Mouse (Mus musculus): ENCODE measurements around the gene Mast3. TPM values are rescaled to one million over a fixed set of nuclear protein-coding genes. Genes with fewer than 3 reads are reported as not detected.

The Mast3 gene
- total RNA-seq, 2 experiments from 2014 or later = 12.3 to 14.6 TPM

DNA sequence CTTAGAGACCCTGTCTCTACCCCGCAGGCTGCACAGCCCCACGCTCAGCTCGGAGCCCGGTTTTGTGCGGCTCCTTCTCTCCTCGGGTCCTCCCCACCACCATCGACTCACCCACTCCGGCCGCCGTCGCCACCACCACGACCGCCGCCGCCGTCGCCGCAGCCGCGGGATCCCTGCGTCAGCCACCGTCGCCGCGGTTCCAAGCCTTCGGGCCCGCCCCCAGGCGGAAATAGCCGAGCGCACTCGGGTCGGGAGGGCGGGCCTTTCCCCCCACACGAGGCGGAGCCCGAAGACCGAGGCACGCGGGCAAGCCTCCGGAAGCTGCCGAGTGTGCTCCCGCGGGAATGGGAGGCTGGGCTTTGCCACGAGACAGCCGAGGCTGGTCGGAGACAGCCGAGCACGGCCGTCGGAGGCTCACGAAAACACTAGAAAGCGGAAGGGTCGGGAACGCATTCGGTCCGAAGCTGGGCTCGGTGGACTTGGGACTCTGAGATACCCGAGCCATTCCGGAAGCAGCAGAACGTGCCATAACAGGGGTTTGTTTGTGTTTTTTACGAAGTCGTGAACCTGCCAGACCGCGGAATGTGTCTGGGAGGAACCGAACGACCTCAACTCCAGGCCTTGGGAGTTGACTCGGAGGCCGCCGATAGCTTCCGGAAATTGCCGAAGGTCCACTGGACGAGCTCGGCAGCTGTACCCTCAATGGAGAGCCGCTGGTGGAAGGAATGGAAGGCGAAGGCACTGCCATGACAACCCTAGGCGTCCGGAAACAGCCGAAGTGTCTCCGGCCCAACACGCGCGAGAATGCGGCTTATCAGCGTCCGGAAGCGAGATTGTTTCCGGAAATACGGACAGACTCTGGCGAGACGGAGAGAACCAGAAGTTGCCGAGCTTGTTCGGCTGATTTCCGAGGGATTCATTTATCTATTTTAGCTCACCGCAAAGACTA lies 28.1 kb downstream of the Mast3 start, which contains the start of gene Pik3r2:
TSS of gene Pik3r2 (minus strand) at position 218 of the 949 bp plus-strand sequence.
- peak; percentile 99 for DNase-seq (ENCODE audit: low spot score in 2 of 2)

DNA sequence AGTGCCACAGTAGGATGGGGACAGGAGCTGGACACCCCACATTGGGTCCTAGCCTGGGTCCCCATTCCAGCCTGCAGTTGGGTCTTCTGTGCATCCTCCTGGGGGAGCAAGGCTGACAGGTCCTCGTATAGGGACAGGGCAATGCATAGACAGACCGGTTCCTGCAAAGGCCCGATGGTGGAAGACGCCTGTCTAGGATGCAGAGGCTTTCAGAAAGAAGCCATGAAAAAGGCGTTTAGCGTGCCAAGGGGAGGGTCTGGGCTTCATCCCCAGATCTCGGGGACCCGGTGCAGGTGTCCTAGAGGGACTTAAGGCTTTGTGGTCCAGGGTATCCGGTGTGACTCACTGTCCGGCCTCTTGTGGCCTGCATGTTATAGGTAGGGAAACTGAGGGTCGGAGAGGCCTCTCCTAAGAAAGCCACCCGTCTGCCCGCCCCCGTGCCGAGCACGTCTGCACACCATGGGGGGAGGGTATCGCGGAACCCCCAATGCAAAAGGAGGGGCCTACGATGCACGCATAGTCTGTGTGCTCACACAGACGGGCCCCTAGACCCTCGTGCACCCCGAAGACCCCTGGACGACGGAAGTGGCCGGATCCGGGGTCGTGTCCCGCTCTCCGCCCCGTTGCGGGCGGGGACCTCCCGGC lies 28.9 kb downstream of the Mast3 start:
- peak in 1 of 2 experiments; percentile 37 for DNase-seq (ENCODE audit: low spot score in 2 of 2)

DNA sequence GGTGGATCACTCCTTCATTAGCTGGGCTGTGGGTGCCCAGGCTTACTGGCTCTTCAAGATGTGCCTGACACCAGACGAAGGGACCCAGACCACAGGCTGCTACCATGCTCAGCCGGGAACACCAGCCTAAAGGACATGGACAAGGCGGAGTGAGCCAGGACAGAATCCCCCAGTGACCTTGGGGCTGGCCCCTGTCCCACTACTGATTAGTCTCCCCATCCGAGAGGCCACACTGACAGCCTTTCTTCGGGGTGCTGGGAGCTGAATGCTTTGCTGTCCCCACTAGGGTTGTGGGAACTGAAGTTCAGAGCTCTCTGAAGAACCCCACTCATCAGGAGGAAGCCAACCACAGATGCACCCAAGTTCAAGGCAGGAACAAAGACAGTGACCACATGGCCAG lies 29.6 kb downstream of the Mast3 start:
- DNase-seq (ENCODE audit: low spot score in 2 of 2) = peak in 1 of 2 experiments; percentile 53

DNA sequence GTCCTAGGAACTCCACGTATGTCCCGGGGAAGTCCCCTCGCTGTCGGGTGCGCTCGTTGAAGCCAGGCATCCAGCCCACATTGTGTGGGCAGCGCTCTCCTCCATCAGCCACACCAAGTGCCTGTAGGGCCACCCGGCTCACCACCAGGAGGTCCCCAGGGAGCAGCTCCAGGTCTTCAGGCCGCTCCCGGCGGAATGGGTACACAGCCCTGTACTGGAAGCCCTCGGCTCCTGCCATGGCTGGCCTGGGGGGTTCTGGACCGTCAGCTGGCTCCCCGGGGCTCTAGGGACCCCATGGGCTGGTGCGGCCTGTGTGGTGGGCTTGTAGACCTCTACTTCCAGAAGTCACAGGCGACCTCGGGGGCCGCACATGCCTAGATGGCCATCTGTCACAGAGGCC lies 30.1 kb downstream of the Mast3 start:
- DNase-seq (ENCODE audit: low spot score in 2 of 2) = peak in 1 of 2 experiments; percentile 37

DNA sequence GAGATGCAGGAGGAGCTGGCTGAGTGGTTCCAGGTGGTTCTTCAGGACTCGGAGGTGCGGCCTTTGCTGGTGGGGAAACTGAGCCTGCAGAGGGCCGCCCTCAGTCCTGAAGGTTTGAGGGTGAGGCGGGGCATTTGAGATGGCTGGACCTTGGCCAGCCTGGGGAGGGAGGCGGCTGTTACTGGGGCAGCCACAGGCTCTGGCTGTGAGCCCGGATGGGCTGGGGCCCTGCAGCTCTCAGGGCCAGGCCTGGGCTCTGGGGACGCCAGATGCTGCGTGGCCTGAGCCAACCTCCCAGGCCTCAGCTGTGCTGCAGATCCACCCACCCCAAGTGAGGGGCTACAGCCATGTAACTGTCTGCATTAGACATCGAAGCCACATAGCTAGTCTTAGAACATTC lies 31.0 kb downstream of the Mast3 start:
- DNase-seq (ENCODE audit: low spot score in 2 of 2) = peak; percentile 83 to 92

DNA sequence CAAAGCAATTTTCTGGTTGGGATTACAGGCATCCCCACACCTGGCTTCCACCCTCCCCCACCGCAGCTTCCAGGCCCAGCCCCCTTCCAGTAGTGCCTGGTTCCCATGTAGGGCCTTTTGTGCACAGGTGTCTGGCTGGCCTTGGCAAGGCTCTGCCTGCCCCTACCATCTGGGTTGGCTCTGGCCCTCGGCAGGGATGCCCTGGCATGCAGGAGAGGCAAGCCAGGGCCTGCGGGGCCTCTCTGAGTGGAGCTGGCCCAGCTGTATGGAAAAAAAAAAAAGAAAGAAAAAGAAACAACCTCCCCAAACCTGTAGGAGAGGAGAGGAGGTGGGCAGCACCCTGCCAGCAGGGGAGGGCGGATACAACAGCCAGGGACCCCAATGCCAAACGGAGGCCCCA lies 31.4 kb downstream of the Mast3 start:
- DNase-seq (ENCODE audit: low spot score in 2 of 2) = peak in 1 of 2 experiments; percentile 37

DNA sequence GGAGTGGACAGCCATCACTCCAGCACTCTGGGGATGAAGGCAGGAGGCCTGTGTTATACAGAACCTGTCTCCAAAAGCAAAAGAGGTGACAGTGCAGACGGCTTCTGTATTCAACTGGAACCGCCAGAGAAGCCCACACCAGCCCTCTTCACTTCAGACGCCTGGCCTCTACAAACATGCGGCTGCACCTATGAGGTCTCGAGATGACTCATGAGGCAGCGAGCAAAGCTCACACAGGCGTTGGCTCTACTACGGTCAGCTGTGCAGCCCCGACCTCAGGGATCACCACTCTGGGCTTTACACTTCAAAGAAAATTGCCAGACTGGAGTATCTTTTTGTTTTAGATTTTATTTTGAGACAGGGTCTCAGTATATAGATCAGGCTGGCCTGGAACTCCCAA lies 32.0 kb downstream of the Mast3 start:
- no peak for DNase-seq (ENCODE audit: low spot score in 2 of 2)

DNA sequence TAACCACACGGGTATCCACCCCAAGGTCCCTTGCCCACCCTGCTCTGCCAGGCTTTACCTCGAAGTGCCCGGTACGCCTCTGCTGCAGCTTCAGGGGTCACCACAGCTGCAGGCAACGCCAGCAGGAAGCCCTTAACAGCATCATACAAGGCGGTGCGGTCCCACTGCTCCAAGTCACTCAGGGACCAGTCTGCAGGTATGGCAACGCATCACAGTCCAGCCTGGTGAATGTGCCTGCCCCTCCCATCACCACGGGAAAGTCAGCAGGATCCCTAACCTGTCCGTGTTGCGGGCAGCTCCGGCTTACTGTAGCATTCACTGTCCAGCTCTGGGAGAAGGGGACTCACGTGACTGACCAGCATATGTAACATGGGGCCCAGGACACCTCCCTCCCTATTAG lies 32.8 kb downstream of the Mast3 start:
- DNase-seq (ENCODE audit: low spot score in 2 of 2) = peak in 1 of 2 experiments; percentile 16

DNA sequence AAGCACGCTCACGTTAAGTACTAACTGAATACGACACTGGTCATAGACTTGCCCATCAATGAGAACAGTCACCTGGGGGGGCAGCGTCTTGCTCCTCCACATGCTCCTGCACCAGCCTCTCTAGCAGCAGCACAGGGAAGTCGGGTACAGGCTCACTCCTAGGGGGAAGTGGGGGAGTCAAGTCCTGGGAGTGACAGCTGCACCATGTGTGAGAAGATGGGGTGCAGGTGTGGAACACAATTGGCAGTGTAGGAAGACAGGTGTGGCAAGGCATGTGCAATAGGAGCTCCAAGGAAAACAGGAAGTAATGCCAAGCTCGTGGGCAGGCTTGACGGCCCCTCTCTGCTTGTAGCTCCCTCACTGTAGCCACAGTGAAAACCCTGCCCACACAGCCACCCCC lies 33.6 kb downstream of the Mast3 start:
- DNase-seq (ENCODE audit: low spot score in 2 of 2) = no peak

DNA sequence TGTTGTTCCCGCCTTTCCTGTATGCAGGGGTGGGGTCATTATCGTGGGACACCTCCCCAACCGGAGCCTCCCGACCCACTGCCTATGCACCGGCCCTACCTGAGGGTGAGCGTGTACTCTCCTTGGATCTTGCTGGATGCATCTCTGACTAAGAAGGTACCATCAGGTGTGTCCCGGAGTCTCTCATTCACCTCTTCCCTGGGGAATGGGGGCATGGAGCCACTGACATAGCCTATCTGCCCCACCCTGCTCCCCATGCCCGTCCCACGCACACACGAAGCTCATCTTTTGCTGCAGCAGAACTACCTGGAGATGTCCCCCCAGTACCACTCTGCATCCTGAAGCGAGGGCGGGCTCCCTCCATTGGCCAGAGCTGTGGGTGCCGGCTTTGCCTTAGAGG lies 34.1 kb downstream of the Mast3 start:
- DNase-seq (ENCODE audit: low spot score in 2 of 2) = no peak

DNA sequence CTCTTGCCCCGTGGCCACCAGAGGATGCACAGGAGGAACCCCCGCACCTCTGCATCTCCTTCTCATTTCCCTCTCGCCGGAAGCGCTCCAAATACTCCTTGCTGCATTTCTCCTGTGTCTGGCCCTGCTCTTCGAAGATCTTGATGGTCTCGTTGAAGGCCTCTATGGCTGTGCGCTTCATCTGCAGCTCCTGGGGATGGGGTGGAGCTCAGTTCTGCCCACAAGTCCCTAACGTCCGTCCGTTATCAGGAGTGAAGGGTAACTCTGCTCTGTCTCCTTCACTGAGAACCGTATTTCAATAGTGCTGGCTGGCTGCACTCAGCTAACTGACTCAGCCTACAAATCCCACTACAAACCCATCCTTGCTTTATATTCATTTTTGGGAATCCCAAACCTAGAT lies 35.0 kb downstream of the Mast3 start:
- DNase-seq (ENCODE audit: low spot score in 2 of 2) = no peak

DNA sequence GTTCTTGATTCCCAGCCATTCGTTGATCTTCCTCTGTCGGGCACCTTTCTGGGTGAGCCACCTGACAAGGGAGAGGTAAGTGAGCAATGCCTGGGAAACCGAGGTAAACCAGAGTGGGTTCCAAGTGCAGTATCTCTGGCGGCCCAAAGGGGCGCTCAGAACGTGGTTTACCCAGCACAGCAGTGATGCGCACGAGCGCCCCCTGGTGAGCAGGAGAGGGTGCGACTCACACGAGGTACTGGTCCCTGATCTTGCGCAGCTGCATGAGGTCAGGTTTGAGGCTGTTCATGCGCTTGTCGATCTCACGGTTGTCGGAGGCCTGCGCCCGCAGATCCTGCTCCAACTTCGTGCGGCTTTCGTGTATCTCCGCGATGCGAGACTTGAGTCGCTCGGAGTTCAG lies 35.5 kb downstream of the Mast3 start:
- DNase-seq (ENCODE audit: low spot score in 2 of 2) = peak; percentile 96 to 97

DNA sequence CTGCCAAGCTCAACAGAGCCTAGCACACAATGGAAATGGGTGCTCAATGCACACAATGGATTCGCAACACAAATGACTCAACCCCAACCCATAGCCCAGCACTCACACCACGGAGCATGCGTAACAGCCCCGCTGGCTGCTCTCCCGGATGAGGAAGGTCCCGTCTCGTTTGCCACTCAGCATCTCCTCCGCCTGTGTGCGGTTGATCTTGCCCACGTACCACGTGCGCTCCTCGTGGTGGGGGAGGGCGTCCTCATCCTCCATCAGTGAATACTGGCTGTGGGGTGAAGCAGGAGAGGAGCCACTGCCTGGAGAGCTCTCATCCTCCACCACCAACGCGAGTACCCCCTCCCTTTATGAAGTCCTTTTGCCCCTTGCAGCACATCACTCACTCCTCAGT lies 35.9 kb downstream of the Mast3 start:
- peak in 1 of 2 experiments; percentile 36 for DNase-seq (ENCODE audit: low spot score in 2 of 2)

DNA sequence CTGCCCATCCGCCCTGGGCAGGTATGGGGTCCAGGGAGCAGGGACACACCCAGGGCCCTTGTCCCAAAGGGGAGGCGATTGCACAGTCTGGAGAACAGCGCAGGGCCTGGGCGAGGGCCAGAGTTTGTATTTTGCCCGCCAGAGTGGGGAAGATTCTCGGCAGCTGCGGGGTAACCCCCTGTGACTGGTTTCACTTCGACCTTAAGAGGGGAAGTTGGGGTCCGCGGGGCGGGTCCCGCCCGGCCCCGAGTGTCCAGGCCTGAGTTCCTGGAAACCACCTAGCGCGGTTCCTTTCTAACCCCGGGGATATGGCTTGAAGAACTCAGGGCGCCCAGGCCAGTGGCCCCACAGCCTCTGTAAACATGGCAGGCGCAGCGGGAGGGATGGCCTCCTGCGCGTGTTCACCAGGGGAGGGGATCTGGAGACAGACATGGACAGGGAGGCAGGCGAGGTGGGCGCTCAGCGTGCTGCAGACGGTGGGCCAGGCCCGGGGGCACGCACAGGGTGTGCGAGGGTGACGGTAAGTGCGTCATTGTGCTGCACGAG lies 36.5 kb downstream of the Mast3 start:
- no peak for DNase-seq (ENCODE audit: low spot score in 2 of 2)

DNA sequence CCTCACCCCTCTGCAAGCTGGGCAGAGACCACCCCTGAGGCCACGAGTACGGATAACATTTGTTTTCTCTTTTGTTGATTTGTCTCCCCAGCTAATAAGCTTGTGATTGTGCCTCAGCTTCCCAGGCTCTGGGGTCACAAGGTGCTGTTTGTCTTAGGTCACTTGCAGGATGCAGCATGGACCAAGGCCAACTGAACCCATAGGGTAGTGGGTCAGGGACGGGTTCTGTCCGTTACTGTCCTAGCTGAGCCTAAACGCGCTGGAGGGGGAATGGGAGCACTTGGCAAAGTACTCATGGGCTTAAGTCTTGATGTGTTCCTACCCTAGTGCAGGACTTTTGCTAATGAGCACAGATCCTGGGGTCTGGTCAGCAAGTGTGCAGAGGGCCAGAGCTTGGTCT lies 37.4 kb downstream of the Mast3 start:
- DNase-seq (ENCODE audit: low spot score in 2 of 2) = no peak

DNA sequence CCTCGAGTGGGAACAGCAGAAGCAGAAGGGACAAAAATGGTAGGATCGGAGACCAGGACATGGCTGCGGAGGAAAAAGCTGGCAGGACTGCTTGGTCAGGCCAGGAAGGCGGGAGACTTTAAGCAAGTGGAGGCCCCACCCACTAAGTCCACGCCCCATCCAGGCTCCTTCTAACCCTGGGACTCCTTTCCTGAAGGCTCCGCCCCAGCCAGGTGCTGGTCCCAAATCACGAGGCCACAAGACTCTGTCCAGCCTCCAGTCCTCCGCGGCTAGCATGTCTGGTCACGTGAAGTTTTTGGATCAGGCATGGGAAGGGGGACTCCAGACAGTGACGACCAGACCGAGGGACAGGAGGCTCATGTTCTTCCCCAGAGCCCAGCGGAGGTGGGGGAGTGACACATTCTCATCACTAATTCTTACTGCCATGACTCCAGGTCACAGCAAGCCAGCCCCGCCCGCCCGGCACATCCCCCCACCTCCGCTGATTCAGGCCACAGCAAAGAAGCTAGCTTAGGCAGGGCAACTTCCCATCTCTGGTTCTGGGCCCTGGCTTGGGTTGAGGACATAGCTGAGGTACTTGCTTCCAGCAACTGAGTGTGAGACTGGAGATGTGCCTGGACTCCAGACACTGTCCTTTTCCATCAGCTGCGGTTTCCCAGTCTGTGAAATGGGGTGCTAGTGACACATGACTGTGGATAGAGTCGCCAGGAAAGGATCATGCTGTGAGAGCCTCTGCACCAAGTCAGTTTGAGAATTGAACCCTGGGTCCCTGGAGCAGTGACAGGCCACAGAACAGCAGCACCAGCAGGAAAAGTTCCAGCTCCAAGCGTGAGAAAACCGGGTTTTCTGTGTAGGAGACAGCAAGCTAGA lies 38.0 kb downstream of the Mast3 start:
- peak in 1 of 2 experiments; percentile 72 for DNase-seq (ENCODE audit: low spot score in 2 of 2)

DNA sequence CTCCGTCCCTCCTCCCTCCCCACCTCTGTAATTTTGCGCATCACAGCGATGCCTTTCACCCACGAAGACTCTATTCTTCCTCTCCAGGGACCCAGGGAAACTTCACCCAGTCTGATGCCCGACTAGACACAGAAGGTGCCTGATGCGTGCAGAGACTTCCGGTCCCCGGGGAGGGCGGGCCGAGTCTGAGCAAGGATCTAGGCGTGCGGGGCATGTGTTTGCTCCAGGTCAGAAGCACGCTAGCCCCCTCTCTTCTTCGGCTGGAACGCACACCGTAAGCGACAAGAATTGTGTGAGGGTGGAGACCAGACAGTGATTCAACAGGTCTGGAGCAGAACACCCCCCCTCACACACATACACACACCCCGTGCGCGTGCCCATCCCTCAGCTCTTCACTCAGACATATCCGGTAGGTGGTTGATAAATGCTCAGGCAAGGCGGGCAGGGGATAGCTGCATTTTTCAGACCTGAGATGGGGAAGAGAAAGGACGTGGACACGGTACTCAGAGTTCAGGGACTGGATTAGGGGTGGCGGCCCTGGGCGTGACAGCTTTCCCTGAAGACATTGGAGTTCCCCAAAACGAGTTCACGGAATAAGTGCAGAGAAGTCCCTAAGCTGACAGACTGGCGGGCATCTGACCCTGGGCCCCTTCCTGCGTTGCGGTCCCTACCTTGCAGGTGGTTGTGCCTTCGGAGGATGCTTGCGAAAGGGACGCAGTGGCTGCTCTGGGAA lies 38.9 kb downstream of the Mast3 start:
- DNase-seq (ENCODE audit: low spot score in 2 of 2) = peak in 1 of 2 experiments; percentile 49

DNA sequence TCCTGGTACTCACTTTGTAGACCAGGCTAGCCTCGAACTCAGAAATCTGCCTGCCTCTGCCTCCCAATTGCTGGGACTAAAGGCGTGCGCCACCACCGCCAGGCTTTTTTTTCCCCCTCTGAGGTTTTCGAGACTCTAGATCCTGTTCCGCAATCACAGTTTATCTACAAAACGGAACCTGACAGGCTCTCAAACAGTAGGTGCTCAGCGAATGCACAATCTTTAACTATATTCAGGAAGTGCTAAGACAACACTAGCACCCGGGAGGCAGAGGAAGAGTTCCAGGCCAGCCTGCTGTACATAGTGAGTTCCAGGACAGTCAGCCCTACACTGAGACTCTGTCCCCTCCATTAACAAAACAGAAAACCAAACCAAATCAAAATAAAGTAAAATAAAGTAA lies 39.5 kb downstream of the Mast3 start:
- no peak for DNase-seq (ENCODE audit: low spot score in 2 of 2)

DNA sequence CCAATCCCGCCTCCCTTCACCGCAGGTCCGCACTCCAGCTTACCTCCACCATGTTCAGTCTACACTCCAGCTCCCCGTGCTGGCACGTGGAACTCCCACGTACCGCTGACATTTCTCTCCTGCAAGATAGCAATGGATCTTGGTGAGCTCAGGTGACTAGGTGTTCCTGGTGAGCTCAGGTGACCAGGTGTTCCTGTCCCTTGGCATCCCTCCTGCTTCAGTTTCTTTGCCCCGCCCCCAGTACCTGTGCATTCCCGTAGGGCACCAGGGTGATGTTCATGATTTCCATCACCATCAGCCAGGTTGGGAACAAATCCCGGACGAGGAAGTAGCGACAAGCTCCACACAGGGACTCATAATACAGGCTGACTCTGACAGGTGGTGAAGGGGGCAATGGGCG lies 40.2 kb downstream of the Mast3 start:
- no peak for DNase-seq (ENCODE audit: low spot score in 2 of 2)

DNA sequence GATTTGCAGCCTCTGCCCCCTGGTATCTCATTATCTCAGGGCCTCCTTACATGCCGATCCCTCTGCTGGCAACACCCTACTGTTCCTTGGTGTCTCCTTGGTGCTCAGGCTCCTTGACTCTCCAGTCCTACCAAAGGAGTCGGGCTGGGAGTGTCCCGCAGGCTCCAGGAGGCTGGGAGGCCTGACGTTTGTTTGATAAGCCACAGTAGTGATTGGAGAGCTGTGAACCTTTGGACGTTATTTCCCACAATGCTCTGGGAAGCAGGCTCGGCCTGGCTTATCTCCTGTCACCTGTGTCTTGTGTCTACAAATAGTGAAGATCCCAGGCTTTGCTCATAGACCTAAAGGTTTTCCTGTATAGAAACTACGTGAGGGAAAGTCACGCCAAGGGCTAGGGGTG lies 40.8 kb downstream of the Mast3 start:
- no peak for DNase-seq (ENCODE audit: low spot score in 2 of 2)

Measured in gastrocnemius, postnatal 4 days (tissue).